Mouse (Mus musculus) neural tube, embryonic 12.5 days (tissue): ENCODE measurements around the gene Ccl17. TPM values are rescaled to one million over a fixed set of nuclear protein-coding genes. Genes with fewer than 3 reads are reported as not detected.
"Not testable (repeated sequence)": the region's sequence is repeated elsewhere in the genome, so short reads cannot be mapped to it uniquely, and the experiment has no call there.

Source experiments
- ATAC-seq: fragments of 200-750 bp; cut with Nextera tagmentation; 2 replicates; pipeline ENCODE4 v1.8.0; 2017; ENCODE audit warnings: low read depth, mild to moderate bottlenecking, moderate TSS enrichment, moderate library complexity; ENCODE audit not compliant: low FRiP score
- H3K27ac ChIP-seq: fragments of 300-500 bp; sonication (generic); 2 replicates; pipeline ENCODE4 v1.5.1; 2016
- H3K27me3 ChIP-seq: fragments of 300-500 bp; sonication (generic); replicated peaks from 2 replicates; pipeline ENCODE4 v1.6.1; 2016; ENCODE audit warnings: mild to moderate bottlenecking
- H3K36me3 ChIP-seq: fragments of 300-500 bp; sonication (generic); 2 replicates; pipeline ENCODE4 v1.6.1; 2016; ENCODE audit warnings: mild to moderate bottlenecking
- H3K4me1 ChIP-seq: fragments of 300-500 bp; sonication (generic); 2 replicates; pipeline ENCODE4 v1.6.1; 2016
- H3K4me2 ChIP-seq: fragments of 300-500 bp; sonication (generic); replicated peaks from 2 replicates; pipeline ENCODE4 v1.6.1; 2016; ENCODE audit warnings: mild to moderate bottlenecking
- H3K4me3 ChIP-seq: fragments of 300-500 bp; sonication (generic); 2 replicates; pipeline ENCODE4 v1.5.1; 2016
- H3K9ac ChIP-seq: fragments of 300-500 bp; sonication (generic); 2 replicates; pipeline ENCODE4 v1.6.1; 2016; ENCODE audit warnings: mild to moderate bottlenecking
- H3K9me3 ChIP-seq: fragments of 300-500 bp; sonication (generic); 2 replicates; pipeline ENCODE4 v1.6.1; 2016; ENCODE audit warnings: mild to moderate bottlenecking
- WGBS: fragments of 180-500 bp; shearing (Covaris S2); methylation state at CpG from one replicate; pipeline ENCODE4 v1.1.7; 2016; 5-methylcytosine and 5-hydroxymethylcytosine counted together
- polyA plus RNA-seq: library from polyadenylated mRNA; unstranded; fragments of >200 nt; fragmentation: Nextera tagmentation; extraction: Ambion mirVana; gene quantifications from 2 replicates; pipeline ENCODE4 v1.2.1, GENCODE M21; 2016

Ccl17 gene
- polyA plus RNA-seq, 1 experiment from 2014 or later: not detected

DNA sequence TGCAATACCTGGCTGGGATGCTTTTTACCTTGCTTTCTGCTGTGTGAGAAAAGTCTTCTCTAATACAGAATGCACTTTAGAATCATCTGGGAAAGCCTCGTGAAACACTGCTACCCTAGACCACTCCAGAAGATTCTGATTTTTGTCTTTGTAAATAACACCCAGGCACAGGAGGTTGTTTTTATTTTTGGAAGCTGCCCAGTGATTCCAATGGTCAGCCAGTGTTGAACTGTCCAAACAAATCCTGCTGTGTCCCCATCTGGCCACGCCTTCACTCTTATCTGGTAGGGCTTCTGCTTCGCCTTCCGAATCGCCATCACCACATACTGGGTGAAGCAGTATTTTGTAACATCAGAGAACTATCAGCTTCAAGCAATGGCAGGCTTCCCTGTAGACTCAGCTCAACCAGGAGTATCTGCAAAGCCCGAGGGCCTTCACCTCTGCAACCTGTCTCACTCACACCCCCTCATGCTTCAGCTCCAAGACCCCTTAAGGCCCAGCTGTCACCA lies 9.5 kb downstream of the Ccl17 start:
- H3K27me3 ChIP-seq: no peaks in the 10 kb centered on the region
- no peaks in the 10 kb centered on the region for H3K9me3 ChIP-seq
- H3K4me2 ChIP-seq: no peak overlapping the region
- 83% methylated on average over 6 of the region's 6 CpGs for WGBS
- ATAC-seq: no peak
- H3K36me3 ChIP-seq: peaks cover 36% of the 10 kb centered on the region
- H3K9ac ChIP-seq: no peak overlapping the region
- no peak overlapping the region for H3K27ac ChIP-seq
- H3K4me1 ChIP-seq: no peaks in the 10 kb centered on the region
- H3K4me3 ChIP-seq: no peak overlapping the region

DNA sequence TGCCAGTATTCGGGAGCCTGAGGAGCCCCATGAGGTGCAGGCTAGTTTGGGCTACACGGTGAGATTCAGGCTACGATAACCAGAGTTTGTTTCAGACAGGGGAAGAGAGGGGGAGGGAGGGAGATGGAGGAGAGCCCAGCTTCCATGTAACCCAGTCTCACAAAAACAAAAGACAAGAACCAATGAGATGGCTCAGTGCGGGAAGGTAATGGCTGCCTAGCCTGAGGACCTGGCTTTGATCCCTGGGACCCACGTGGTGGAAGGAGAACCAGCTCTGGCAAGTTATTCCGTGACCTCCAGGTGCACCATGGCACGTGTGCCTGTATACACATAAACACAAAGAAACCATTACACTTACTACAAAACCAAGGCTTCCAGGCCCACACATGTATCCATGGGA lies 10.3 kb downstream of the Ccl17 start:
- H3K9ac ChIP-seq: no peak overlapping the region
- H3K4me1 ChIP-seq: no peaks in the 10 kb centered on the region
- H3K27me3 ChIP-seq: no peaks in the 10 kb centered on the region
- ATAC-seq: no peak
- H3K4me2 ChIP-seq: no peak overlapping the region
- WGBS: 92% methylated on average over 7 of the region's 7 CpGs
- peaks cover 43% of the 10 kb centered on the region for H3K36me3 ChIP-seq
- no peaks in the 10 kb centered on the region for H3K9me3 ChIP-seq
- H3K27ac ChIP-seq: no peak overlapping the region
- H3K4me3 ChIP-seq: no peak overlapping the region

DNA sequence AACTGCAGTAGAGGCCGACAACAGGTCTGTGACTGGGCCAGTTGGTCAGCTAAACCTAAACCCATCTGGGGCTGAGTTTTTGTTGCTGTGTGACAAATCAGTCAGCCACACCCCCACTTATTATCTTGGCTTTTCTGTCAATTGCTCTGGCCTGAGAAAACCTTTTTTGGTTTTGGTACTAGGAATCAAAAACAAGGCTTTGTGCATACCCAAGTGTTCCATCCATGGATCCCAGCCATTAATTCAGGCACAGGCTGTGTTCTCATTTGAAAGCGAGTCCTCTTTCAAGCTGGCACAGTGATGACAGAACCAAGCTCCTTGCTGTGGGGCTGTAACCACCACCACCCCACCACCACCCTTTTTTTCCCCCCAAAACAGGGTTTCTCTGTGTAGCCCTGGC lies 11.1 kb downstream of the Ccl17 start:
- Histone ChIP-seq H3K4me1 (no peaks in the 10 kb centered on the region), H3K27ac (no peak overlapping the region), H3K27me3 (no peaks in the 10 kb centered on the region), H3K9ac (no peak overlapping the region), H3K4me2 (no peak overlapping the region), H3K4me3 (no peak overlapping the region), H3K9me3 (no peaks in the 10 kb centered on the region), H3K36me3 (peaks cover 46% of the 10 kb centered on the region)
- WGBS: 92% methylated on average over 2 of the region's 2 CpGs
- ATAC-seq: no peak

DNA sequence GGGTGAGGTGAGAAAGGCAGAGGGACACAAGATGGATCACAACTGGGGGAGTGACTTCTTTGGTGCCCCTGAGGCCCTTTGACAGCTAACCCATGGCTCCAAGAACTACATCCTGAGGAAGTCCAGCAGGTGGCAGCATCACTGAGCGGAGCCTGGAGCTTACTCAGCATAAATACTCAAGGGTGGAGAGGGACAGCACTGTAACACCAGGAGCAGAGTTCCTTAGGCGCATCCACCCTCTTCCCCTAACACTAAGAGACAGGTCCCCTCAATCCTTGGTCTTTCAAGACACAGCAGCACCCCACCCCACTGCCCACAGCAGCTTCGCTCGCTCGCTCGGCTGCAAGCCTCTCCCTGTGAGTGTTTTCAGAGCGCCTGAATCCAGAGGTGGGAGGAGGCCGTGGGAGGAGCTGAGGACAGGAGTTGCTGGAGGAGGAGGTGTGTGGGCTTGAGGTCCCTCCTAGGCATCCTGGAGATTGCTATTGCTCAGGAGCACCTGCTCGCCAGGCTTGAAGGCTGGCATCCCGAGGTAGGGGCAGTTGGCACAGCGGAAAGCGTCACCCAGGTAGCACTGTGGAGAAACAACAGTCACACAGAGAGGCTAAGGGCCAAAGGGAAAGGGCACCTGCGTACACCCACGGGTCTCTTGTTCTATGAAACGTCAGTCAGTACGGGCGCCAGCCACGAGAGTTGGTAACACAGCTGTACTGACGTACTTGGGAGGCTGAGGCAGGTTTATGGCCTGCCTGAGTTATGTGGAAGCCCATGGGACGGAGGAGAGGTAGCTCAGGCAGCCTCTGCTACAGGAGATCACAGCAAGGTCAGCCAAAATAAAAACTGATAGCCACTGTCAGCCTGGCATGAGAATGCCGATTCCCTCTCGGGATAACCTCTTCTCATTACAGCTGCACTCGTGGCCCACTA lies 12.6 kb downstream of the Ccl17 start:
- H3K36me3 ChIP-seq: peaks cover 58% of the 10 kb centered on the region
- H3K27ac ChIP-seq: no peak overlapping the region
- WGBS: 82% methylated on average over 23 of the region's 23 CpGs
- H3K4me2 ChIP-seq: no peak overlapping the region
- H3K9me3 ChIP-seq: no peaks in the 10 kb centered on the region
- peak; percentile 50; the same call in 1 of the 2 replicates for ATAC-seq
- no peak overlapping the region for H3K9ac ChIP-seq
- H3K4me1 ChIP-seq: no peaks in the 10 kb centered on the region
- H3K4me3 ChIP-seq: no peak overlapping the region
- H3K27me3 ChIP-seq: no peaks in the 10 kb centered on the region

DNA sequence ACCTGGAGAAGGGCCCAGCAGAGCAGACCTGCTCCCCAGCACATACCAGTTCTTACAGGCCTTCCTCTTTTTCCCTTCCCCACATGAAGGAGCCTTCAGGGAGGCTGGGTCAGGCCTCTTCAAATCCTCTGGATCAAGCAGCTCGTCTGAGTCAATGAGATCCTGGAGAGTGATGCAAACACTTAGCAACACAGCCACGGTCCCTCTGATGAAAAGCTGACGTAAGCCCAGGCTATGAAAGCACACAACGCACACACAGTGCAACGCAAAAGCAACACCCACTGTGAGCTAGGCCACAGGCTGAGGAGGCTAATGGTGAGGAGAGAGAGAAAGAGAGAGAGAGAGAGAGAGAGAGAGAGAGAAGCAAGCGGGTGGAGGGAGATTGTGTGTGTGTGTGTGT lies 14.9 kb downstream of the Ccl17 start:
- ATAC-seq: no peak
- H3K4me3 ChIP-seq: no peak overlapping the region
- no peak overlapping the region for H3K27ac ChIP-seq
- no peaks in the 10 kb centered on the region for H3K27me3 ChIP-seq
- H3K4me2 ChIP-seq: no peak overlapping the region
- H3K9ac ChIP-seq: no peak overlapping the region
- no peaks in the 10 kb centered on the region for H3K9me3 ChIP-seq
- 87% methylated on average over 6 of the region's 6 CpGs for WGBS
- H3K4me1 ChIP-seq: no peaks in the 10 kb centered on the region
- H3K36me3 ChIP-seq: peaks cover 74% of the 10 kb centered on the region

DNA sequence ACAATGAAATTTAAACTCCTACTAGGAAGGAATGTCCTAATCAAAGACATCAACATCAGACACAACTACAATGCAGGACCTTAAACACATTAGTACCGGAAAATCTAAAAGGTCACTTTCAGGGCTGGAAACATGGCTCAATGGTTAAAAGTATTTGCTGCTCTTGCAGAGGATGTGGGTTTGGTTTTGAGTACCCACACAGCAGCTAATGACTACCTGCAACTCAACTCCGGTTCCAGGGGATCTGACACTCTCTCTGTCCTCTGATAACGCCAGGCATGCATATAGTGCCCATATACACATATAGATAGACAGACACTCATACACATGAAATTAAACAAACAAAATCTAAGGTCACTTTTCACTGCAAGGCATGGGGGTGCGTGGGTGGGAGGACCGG lies 16.0 kb downstream of the Ccl17 start:
- Histone ChIP-seq H3K9ac (no peak overlapping the region), H3K4me3 (no peak overlapping the region), H3K4me2 (no peak overlapping the region), H3K27me3 (no peaks in the 10 kb centered on the region), H3K4me1 (no peaks in the 10 kb centered on the region), H3K9me3 (no peaks in the 10 kb centered on the region), H3K36me3 (peaks cover 80% of the 10 kb centered on the region), H3K27ac (no peak overlapping the region)
- WGBS: 95% methylated on average over 5 of the region's 5 CpGs
- no peak for ATAC-seq

DNA sequence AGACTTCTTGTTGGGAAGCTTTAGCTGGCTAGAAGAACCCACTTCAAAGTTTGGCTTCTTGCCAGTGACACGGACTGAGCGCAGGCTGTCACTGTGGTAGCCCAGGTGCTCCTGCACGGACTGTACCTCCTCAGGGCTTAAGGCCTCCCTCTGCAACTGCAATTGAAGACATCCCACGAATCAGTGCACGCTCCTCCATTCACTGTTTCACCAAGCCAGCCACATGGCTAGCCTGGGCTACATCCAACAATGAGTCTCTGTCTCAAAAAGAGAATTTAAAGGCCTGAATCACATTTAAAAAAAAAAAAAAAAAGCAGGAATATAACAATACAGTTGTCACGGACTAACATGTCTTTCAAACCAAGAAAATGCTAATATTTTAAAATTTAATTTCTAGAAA lies 18.0 kb downstream of the Ccl17 start:
- Histone ChIP-seq H3K4me1 (no peaks in the 10 kb centered on the region), H3K4me2 (no peak overlapping the region), H3K27ac (no peak overlapping the region), H3K9me3 (no peaks in the 10 kb centered on the region), H3K36me3 (peaks cover 71% of the 10 kb centered on the region), H3K4me3 (no peak overlapping the region), H3K27me3 (no peaks in the 10 kb centered on the region), H3K9ac (no peak overlapping the region)
- WGBS: 95% methylated on average over 6 of the region's 6 CpGs
- ATAC-seq: no peak

DNA sequence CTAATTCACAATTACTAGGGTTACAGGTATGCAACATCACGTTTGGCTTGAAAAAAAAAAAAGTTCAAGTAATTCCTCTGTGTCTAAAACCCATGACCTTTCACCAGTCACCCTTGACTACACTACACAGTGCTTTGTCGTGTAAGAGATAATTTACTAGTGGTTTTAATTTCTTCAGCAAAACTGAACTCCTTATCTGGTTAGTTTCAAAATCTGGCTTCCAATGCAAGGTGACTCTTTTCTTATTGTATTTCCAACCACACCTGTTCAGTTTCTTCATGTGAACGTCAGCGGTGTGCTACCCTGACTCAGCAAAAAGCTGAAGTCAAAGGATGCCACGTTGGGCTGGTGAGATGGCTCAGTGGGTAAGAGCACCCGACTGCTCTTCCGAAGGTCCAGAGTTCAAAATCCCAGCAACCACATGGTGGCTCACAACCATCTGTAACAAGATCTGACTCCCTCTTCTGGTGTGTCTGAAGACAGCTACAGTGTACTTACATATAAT lies 23.7 kb downstream of the Ccl17 start:
- H3K27ac ChIP-seq, H3K4me2 ChIP-seq, H3K4me3 ChIP-seq, H3K9me3 ChIP-seq, H3K9ac ChIP-seq, H3K27me3 ChIP-seq, ATAC-seq: not testable (repeated sequence)
- peaks cover 28% of the 10 kb centered on the region for H3K36me3 ChIP-seq
- peaks cover 12% of the 10 kb centered on the region for H3K4me1 ChIP-seq
- WGBS: 85% methylated on average over 7 of the region's 7 CpGs

DNA sequence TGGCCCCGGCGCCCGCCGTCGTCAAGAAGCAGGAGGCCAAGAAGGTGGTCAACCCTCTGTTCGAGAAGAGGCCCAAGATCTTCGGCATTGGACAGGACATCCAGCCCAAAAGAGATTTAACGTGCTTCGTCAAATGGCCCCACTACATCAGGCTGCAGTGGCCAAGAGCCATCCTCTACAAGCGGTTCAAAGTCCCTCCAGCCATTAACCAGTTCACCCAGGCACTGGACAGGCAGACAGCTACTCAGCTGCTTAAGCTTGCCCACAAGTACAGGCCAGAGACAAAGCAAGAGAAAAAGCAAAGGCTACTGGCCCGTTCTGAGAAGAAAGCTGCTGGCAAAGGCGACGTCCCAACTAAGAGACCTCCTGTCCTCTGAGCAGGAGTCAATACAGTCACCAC lies 25.5 kb downstream of the Ccl17 start:
- H3K4me2 ChIP-seq: not testable (repeated sequence)

DNA sequence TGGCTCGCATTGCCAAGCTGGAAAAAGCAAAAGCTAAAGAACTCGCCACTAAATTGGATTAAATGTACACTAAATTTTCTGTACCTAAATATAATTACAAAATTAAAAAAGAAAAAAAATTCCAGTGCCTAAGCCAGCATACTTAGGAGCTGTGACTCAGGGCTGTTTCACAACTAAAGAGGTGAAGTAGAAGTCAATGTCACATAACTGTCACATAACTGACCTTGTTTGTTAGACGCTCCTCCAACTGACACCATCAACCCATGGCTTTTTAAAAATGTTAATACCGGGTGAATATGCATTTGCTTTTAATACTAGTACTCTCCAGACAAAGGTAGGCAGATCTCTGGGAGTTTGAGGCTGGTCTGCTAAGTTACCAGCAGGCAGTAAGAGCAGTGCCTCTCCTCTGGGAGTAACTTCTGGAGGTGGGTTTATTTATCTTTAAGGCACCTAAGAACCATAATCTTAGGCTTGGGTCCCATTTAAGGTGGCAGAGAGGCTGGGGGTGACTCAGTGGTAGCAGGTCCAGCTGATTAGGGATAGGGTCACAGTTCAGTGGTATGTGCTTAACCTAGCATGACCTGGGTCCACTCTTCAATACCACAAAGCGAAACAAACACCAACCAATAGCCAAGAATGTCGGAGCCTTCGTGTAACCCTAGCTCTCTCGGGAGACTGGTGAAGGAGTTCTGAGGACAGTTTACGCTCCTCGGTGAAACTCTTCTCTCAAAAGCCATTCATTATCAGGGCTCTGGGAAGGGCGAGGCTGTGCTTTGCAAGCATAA lies 26.4 kb downstream of the Ccl17 start:
- H3K27me3 ChIP-seq: no peaks in the 10 kb centered on the region
- WGBS: 76% methylated on average over 11 of the region's 11 CpGs
- H3K36me3 ChIP-seq: peaks cover 7% of the 10 kb centered on the region
- H3K9ac ChIP-seq: 0 out of 2 replicates have a peak overlapping the region, but pooled peaks have one; percentile 90
- no peak overlapping the region for H3K27ac ChIP-seq
- H3K9me3 ChIP-seq: no peaks in the 10 kb centered on the region
- H3K4me2 ChIP-seq: peak overlapping the region; percentile 85
- peaks cover 12% of the 10 kb centered on the region for H3K4me1 ChIP-seq
- ATAC-seq: no peak
- H3K4me3 ChIP-seq: peak overlapping the region; percentile 91; the same call in 1 of the 2 replicates

More for the DNA sequence above, 25.5 kb downstream of the Ccl17 start:
- H3K27ac ChIP-seq, H3K9me3 ChIP-seq, H3K9ac ChIP-seq, ATAC-seq, H3K27me3 ChIP-seq, H3K4me3 ChIP-seq: not testable (repeated sequence)
- H3K36me3 ChIP-seq: peaks cover 15% of the 10 kb centered on the region
- WGBS: 97% methylated on average over 13 of the region's 13 CpGs
- H3K4me1 ChIP-seq: peaks cover 12% of the 10 kb centered on the region

DNA sequence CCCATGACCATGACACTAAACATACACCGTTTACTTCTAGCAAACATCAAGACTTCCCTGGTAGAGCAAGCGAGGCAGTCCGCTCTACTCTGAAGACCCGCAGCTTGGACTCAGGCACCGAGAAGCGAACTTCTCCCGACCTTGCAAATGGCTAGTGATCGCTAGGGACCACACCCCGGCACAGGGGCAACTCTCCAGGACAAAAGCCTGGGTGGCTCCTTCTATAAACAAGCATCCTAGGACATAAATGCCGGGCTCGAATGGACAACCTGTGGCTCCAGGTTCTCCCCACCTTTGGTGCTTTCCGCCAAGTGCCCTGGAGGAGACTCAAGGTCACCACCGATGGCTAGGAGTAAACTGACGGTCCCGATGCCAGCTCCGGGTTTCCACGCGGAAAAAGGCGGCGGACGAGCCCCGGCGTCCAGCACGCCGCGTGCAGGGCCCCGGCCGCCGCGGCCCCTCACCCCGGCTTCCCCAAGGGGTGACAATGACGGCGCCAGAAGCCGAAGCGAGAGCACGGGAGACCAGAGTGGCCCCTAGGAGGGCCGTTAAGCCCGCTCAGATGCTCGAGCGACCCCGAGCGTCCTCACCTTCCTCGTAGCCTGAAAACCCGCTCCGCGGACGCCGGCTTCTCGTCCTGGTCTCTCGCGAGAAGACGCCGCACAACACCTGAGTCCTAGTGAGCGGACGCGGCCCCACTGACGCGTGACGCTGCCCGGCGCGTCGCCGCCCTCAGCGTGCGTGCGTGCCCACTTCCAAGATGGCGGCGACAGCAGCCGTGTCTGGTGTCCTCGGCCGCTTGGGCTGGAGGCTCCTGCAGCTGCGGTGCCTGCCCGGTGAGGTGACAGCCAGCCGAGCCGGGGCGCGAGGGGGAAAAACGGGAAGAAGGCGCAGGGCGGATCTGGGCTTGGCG lies 27.7 kb downstream of the Ccl17 start, which contains the start of the genes Coq9 and Ciapin1:
Gene Coq9, plus strand, starts transcription at position 660 of the 913 bp plus-strand sequence.
Gene Ciapin1, minus strand, starts transcription at position 697 of the 913 bp plus-strand sequence.
- H3K4me1 ChIP-seq: peaks cover 12% of the 10 kb centered on the region
- under 1% methylated on average over 82 of the region's 82 CpGs for WGBS
- H3K27ac ChIP-seq: peak within 1 kb of the TSS; percentile 86
- peak; percentile 98 for ATAC-seq
- no peaks in the 10 kb centered on the region for H3K27me3 ChIP-seq
- H3K4me2 ChIP-seq: peak within 1 kb of the TSS; percentile 85
- H3K36me3 ChIP-seq: no peaks in the 10 kb centered on the region
- peak within 1 kb of the TSS; percentile 91 for H3K4me3 ChIP-seq
- H3K9me3 ChIP-seq: no peaks in the 10 kb centered on the region
- H3K9ac ChIP-seq: peak within 1 kb of the TSS; percentile 90
